Mouse (Mus musculus) stomach, embryonic 14.5 days (tissue): Measurements from ENCODE around the gene Grm3. TPM values are rescaled to one million over a fixed set of nuclear protein-coding genes. Genes with fewer than 3 reads are reported as not detected.

Source experiments
- ATAC-seq: fragments of 200-750 bp; cut with Nextera tagmentation; 2 replicates; pipeline ENCODE4 v1.8.0; 2017; ENCODE audit warnings: low read depth, moderate TSS enrichment; ENCODE audit not compliant: insufficient number of reproducible peaks, insufficient read depth, low FRiP score
- H3K27ac ChIP-seq: fragments of 300-500 bp; sonication (generic); 2 replicates; pipeline ENCODE4 v1.5.1; 2014; ENCODE audit warnings: mild to moderate bottlenecking, low read length, moderate library complexity, mixed read lengths
- H3K27me3 ChIP-seq: fragments of 300-500 bp; sonication (generic); 2 replicates; pipeline ENCODE4 v1.6.1; 2014; ENCODE audit warnings: low read length, control low read depth, mixed read lengths; ENCODE audit not compliant: control insufficient read depth, insufficient read depth
- H3K36me3 ChIP-seq: fragments of 300-500 bp; sonication (generic); 2 replicates; pipeline ENCODE4 v1.6.1; 2014; ENCODE audit warnings: mild to moderate bottlenecking, control low read depth, low read length, moderate library complexity, mixed read lengths; ENCODE audit not compliant: control insufficient read depth, insufficient read depth
- H3K4me1 ChIP-seq: fragments of 300-500 bp; sonication (generic); 2 replicates; pipeline ENCODE4 v1.6.1; 2014; ENCODE audit warnings: low read length, control low read depth, mixed read lengths; ENCODE audit not compliant: control insufficient read depth, insufficient read depth
- H3K4me2 ChIP-seq: fragments of 300-500 bp; sonication (generic); replicated peaks from 2 replicates; pipeline ENCODE4 v1.6.1; 2014; ENCODE audit warnings: low read depth, low read length, control low read depth
- H3K4me3 ChIP-seq: fragments of 300-500 bp; sonication (generic); 2 replicates; pipeline ENCODE4 v1.5.1; 2014; ENCODE audit warnings: low read depth, low read length, control low read depth
- H3K9ac ChIP-seq: fragments of 300-500 bp; sonication (generic); replicated peaks from 2 replicates; pipeline ENCODE4 v1.6.1; 2014; ENCODE audit warnings: low read depth, mild to moderate bottlenecking, control low read depth, low read length, moderate library complexity, mixed read lengths
- H3K9me3 ChIP-seq: fragments of 300-500 bp; sonication (generic); 2 replicates; pipeline ENCODE4 v1.6.1; 2016; ENCODE audit warnings: low read depth, low read length, control low read depth; ENCODE audit not compliant: control insufficient read depth
- WGBS: fragments of 180-500 bp; shearing (Covaris S2); extraction: QIAGEN DNeasy Blood & Tissue Kit; methylation state at CpG from one replicate; pipeline ENCODE4 v1.1.7; 2014; 5-methylcytosine and 5-hydroxymethylcytosine counted together
- polyA plus RNA-seq: library from polyadenylated mRNA; unstranded; fragments of >200 nt; fragmentation: Nextera tagmentation; extraction: Ambion mirVana; gene quantifications from 2 replicates; pipeline ENCODE4 v1.2.1, GENCODE M21; 2014

Grm3 gene
- polyA plus RNA-seq, 1 experiment from 2014 or later = 2.1 TPM

GRCm38 (mm10) chr5:9477587-9477986 lies 247.4 kb downstream of the Grm3 start:
- no peaks in the 10 kb centered on the region for H3K4me1 ChIP-seq
- no peak overlapping the region for H3K4me2 ChIP-seq
- WGBS = 82% methylated on average over 3 of the region's 3 CpGs
- no peaks in the 10 kb centered on the region for H3K36me3 ChIP-seq
- H3K9me3 ChIP-seq = no peaks in the 10 kb centered on the region
- no peak overlapping the region for H3K9ac ChIP-seq
- H3K27me3 ChIP-seq = no peaks in the 10 kb centered on the region
- no peak overlapping the region for H3K4me3 ChIP-seq
- no peak for ATAC-seq
- H3K27ac ChIP-seq = no peak overlapping the region

GRCm38 (mm10) chr5:9453298-9453697 lies 271.7 kb downstream of the Grm3 start:
- H3K4me2 ChIP-seq = no peak overlapping the region
- H3K4me1 ChIP-seq = no peaks in the 10 kb centered on the region
- H3K4me3 ChIP-seq = no peak overlapping the region
- no peaks in the 10 kb centered on the region for H3K36me3 ChIP-seq
- no peak for ATAC-seq
- H3K27me3 ChIP-seq = no peaks in the 10 kb centered on the region
- 86% methylated on average over 2 of the region's 2 CpGs for WGBS
- H3K9ac ChIP-seq = no peak overlapping the region
- H3K9me3 ChIP-seq = no peaks in the 10 kb centered on the region
- no peak overlapping the region for H3K27ac ChIP-seq

- H3K36me3 ChIP-seq = no peaks in the 10 kb centered on the region
- H3K4me2 ChIP-seq = no peak overlapping the region
- 68% methylated on average over 5 of the region's 5 CpGs for WGBS
- no peak overlapping the region for H3K4me3 ChIP-seq
- H3K9ac ChIP-seq = no peak overlapping the region
- H3K4me1 ChIP-seq = no peaks in the 10 kb centered on the region
- H3K9me3 ChIP-seq = no peaks in the 10 kb centered on the region
- H3K27me3 ChIP-seq = no peaks in the 10 kb centered on the region
- no peak for ATAC-seq
- H3K27ac ChIP-seq = no peak overlapping the region
Observed at GRCm38 (mm10) chr5:9449570-9449969, 275.4 kb downstream of the Grm3 start.

GRCm38 (mm10) chr5:9448931-9449330 lies 276.0 kb downstream of the Grm3 start:
- no peak overlapping the region for H3K4me3 ChIP-seq
- H3K4me1 ChIP-seq = no peaks in the 10 kb centered on the region
- H3K4me2 ChIP-seq = no peak overlapping the region
- H3K27ac ChIP-seq = no peak overlapping the region
- no peak overlapping the region for H3K9ac ChIP-seq
- 84% methylated on average over 6 of the region's 6 CpGs for WGBS
- ATAC-seq = no peak
- no peaks in the 10 kb centered on the region for H3K36me3 ChIP-seq
- no peaks in the 10 kb centered on the region for H3K27me3 ChIP-seq
- H3K9me3 ChIP-seq = no peaks in the 10 kb centered on the region

- 10% methylated on average over 1 of the region's 1 CpGs for WGBS
- H3K27me3 ChIP-seq = no peaks in the 10 kb centered on the region
- H3K4me2 ChIP-seq = no peak overlapping the region
- no peaks in the 10 kb centered on the region for H3K4me1 ChIP-seq
- H3K9me3 ChIP-seq = no peaks in the 10 kb centered on the region
- H3K9ac ChIP-seq = no peak overlapping the region
- no peaks in the 10 kb centered on the region for H3K36me3 ChIP-seq
- H3K27ac ChIP-seq = no peak overlapping the region
- no peak overlapping the region for H3K4me3 ChIP-seq
- no peak for ATAC-seq
Observed at GRCm38 (mm10) chr5:9446146-9446545, 278.8 kb downstream of the Grm3 start.
